Mouse (Mus musculus): ENCODE data around the gene Ldlrad3.

The Ldlrad3 gene

GRCm38 (mm10) chr2:102142654-102143271 is 43.4 kb downstream of the Ldlrad3 start:
- peak; percentile 24 for DNase-seq (ENCODE audit: low spot score)

- DNase-seq (ENCODE audit: low spot score), result no peak
Measured at GRCm38 (mm10) chr2:102142197-102142623, 44.0 kb downstream of the Ldlrad3 start.

- DNase-seq (ENCODE audit: low spot score), result no peak
Measured at GRCm38 (mm10) chr2:102141199-102141598, 45.0 kb downstream of the Ldlrad3 start.

GRCm38 (mm10) chr2:102137922-102138321 is 48.3 kb downstream of the Ldlrad3 start:
- DNase-seq (ENCODE audit: low spot score), result peak; percentile 22

GRCm38 (mm10) chr2:102136184-102136583 is 50.0 kb downstream of the Ldlrad3 start:
- DNase-seq (ENCODE audit: low spot score), result no peak

- DNase-seq (ENCODE audit: low spot score), result no peak
Measured at GRCm38 (mm10) chr2:102134510-102135262, 51.5 kb downstream of the Ldlrad3 start.

- DNase-seq (ENCODE audit: low spot score), result no peak
Measured at GRCm38 (mm10) chr2:102132945-102133558, 53.1 kb downstream of the Ldlrad3 start.

- no peak for DNase-seq (ENCODE audit: low spot score)
Measured at GRCm38 (mm10) chr2:102130198-102130845, 55.9 kb downstream of the Ldlrad3 start.

GRCm38 (mm10) chr2:102129235-102129634 is 57.0 kb downstream of the Ldlrad3 start:
- DNase-seq (ENCODE audit: low spot score), result no peak

- no peak for DNase-seq (ENCODE audit: low spot score)
Measured at GRCm38 (mm10) chr2:102128500-102129030, 57.6 kb downstream of the Ldlrad3 start.

GRCm38 (mm10) chr2:102127791-102128387 is 58.3 kb downstream of the Ldlrad3 start:
- no peak for DNase-seq (ENCODE audit: low spot score)

- no peak for DNase-seq (ENCODE audit: low spot score)
Measured at GRCm38 (mm10) chr2:102127221-102127620, 59.0 kb downstream of the Ldlrad3 start.

GRCm38 (mm10) chr2:102126076-102126475 is 60.1 kb downstream of the Ldlrad3 start:
- DNase-seq (ENCODE audit: low spot score), result no peak

GRCm38 (mm10) chr2:102125042-102125441 is 61.1 kb downstream of the Ldlrad3 start:
- no peak for DNase-seq (ENCODE audit: low spot score)

GRCm38 (mm10) chr2:102122146-102122515 is 64.1 kb downstream of the Ldlrad3 start:
- no peak for DNase-seq (ENCODE audit: low spot score)

GRCm38 (mm10) chr2:102121440-102122145 is 64.6 kb downstream of the Ldlrad3 start:
- DNase-seq (ENCODE audit: low spot score), result peak; percentile 45

- DNase-seq (ENCODE audit: low spot score), result no peak
Measured at GRCm38 (mm10) chr2:102119751-102120505, 66.3 kb downstream of the Ldlrad3 start.

- DNase-seq (ENCODE audit: low spot score), result peak; percentile 36
Measured at GRCm38 (mm10) chr2:102118988-102119460, 67.2 kb downstream of the Ldlrad3 start.

GRCm38 (mm10) chr2:102117402-102117760 is 68.8 kb downstream of the Ldlrad3 start:
- DNase-seq (ENCODE audit: low spot score), result no peak
